Mouse (Mus musculus) lung, embryonic 16.5 days (tissue): ENCODE results near the gene Vrk1. TPM values are rescaled to one million over a fixed set of nuclear protein-coding genes. Genes with fewer than 3 reads are reported as not detected.

Source experiments
- ATAC-seq: fragments of 200-750 bp; cut with Nextera tagmentation; 2 replicates; pipeline ENCODE4 v1.8.0; 2017; ENCODE audit warnings: low read depth, mild to moderate bottlenecking, moderate library complexity
- H3K27ac ChIP-seq: fragments of 300-500 bp; sonication (generic); 2 replicates; pipeline ENCODE4 v1.5.1; 2014; ENCODE audit warnings: mild to moderate bottlenecking, control low read depth, low read length
- H3K27me3 ChIP-seq: fragments of 300-500 bp; sonication (generic); 2 replicates; pipeline ENCODE4 v1.6.1; 2014; ENCODE audit warnings: low read depth, low read length, mixed read lengths; ENCODE audit not compliant: control insufficient read depth, insufficient read depth
- H3K36me3 ChIP-seq: fragments of 300-500 bp; sonication (generic); 2 replicates; pipeline ENCODE4 v1.6.1; 2014; ENCODE audit warnings: low read length; ENCODE audit not compliant: control insufficient read depth, insufficient read depth
- H3K4me1 ChIP-seq: fragments of 300-500 bp; sonication (generic); replicated peaks from 2 replicates; pipeline ENCODE4 v1.6.1; 2014; ENCODE audit warnings: low read length, mixed read lengths; ENCODE audit not compliant: control insufficient read depth, insufficient read depth
- H3K4me2 ChIP-seq: fragments of 300-500 bp; sonication (generic); 2 replicates; pipeline ENCODE4 v1.6.1; 2014; ENCODE audit warnings: low read depth, low read length, control low read depth
- H3K4me3 ChIP-seq: fragments of 300-500 bp; sonication (generic); 2 replicates; pipeline ENCODE4 v1.5.1; 2014; ENCODE audit warnings: mild to moderate bottlenecking, low read length, control low read depth
- H3K9ac ChIP-seq: fragments of 300-500 bp; sonication (generic); 2 replicates; pipeline ENCODE4 v1.6.1; 2014; ENCODE audit warnings: low read length, control low read depth
- H3K9me3 ChIP-seq: fragments of 300-500 bp; sonication (generic); 2 replicates; pipeline ENCODE4 v1.6.1; 2016; ENCODE audit warnings: low read length; ENCODE audit not compliant: control insufficient read depth
- WGBS: fragments of 180-500 bp; shearing (Covaris S2); extraction: QIAGEN DNeasy Blood & Tissue Kit; methylation state at CpG from one replicate; pipeline ENCODE4 v1.1.7; 2014; 5-methylcytosine and 5-hydroxymethylcytosine counted together
- polyA plus RNA-seq: library from polyadenylated mRNA; unstranded; fragments of >200 nt; fragmentation: Nextera tagmentation; extraction: Ambion mirVana; gene quantifications from 2 replicates; pipeline ENCODE4 v1.2.1, GENCODE M21; 2015

Gene Vrk1
- polyA plus RNA-seq, 1 experiment from 2014 or later, result 71.6 TPM

- Histone ChIP-seq H3K9me3 (no peaks in the 10 kb centered on the region), H3K9ac (no peak overlapping the region), H3K36me3 (peaks cover 3% of the 10 kb centered on the region; the same call in 1 of the 2 replicates), H3K4me3 (no peak overlapping the region), H3K4me2 (no peak overlapping the region), H3K27me3 (no peaks in the 10 kb centered on the region), H3K4me1 (no peaks in the 10 kb centered on the region), H3K27ac (no peak overlapping the region)
- 81% methylated on average over 22 of the region's 22 CpGs for WGBS
- ATAC-seq, result no peak
These were observed 60.6 kb downstream of the Vrk1 start for GRCm38 (mm10) chr12:106070434-106071155.

GRCm38 (mm10) chr12:106071575-106072166 lies 61.6 kb downstream of the Vrk1 start:
- Histone ChIP-seq H3K4me2 (no peak overlapping the region), H3K4me3 (no peak overlapping the region), H3K4me1 (no peaks in the 10 kb centered on the region), H3K9me3 (no peaks in the 10 kb centered on the region), H3K27ac (no peak overlapping the region), H3K27me3 (no peaks in the 10 kb centered on the region), H3K9ac (no peak overlapping the region), H3K36me3 (no peaks in the 10 kb centered on the region; the same call in 1 of the 2 replicates)
- WGBS, result 54% methylated on average over 10 of the region's 10 CpGs
- no peak for ATAC-seq

GRCm38 (mm10) chr12:106074371-106075155 lies 64.5 kb downstream of the Vrk1 start:
- no peak overlapping the region for H3K4me2 ChIP-seq
- H3K4me1 ChIP-seq, result no peaks in the 10 kb centered on the region
- no peak overlapping the region for H3K27ac ChIP-seq
- WGBS, result 81% methylated on average over 12 of the region's 12 CpGs
- no peak overlapping the region for H3K9ac ChIP-seq
- H3K27me3 ChIP-seq, result no peaks in the 10 kb centered on the region
- ATAC-seq, result no peak
- no peaks in the 10 kb centered on the region for H3K9me3 ChIP-seq
- H3K36me3 ChIP-seq, result no peaks in the 10 kb centered on the region; the same call in 1 of the 2 replicates
- no peak overlapping the region for H3K4me3 ChIP-seq

GRCm38 (mm10) chr12:106076131-106076530 lies 66.1 kb downstream of the Vrk1 start:
- no peak overlapping the region for H3K4me2 ChIP-seq
- no peaks in the 10 kb centered on the region for H3K9me3 ChIP-seq
- no peak overlapping the region for H3K4me3 ChIP-seq
- H3K27ac ChIP-seq, result no peak overlapping the region
- 87% methylated on average over 15 of the region's 15 CpGs for WGBS
- no peaks in the 10 kb centered on the region for H3K4me1 ChIP-seq
- H3K27me3 ChIP-seq, result no peaks in the 10 kb centered on the region
- no peaks in the 10 kb centered on the region for H3K36me3 ChIP-seq
- ATAC-seq, result no peak
- no peak overlapping the region for H3K9ac ChIP-seq

- no peaks in the 10 kb centered on the region for H3K36me3 ChIP-seq
- H3K4me1 ChIP-seq, result no peaks in the 10 kb centered on the region
- H3K27me3 ChIP-seq, result no peaks in the 10 kb centered on the region
- no peak for ATAC-seq
- no peak overlapping the region for H3K9ac ChIP-seq
- no peak overlapping the region for H3K4me2 ChIP-seq
- no peak overlapping the region for H3K27ac ChIP-seq
- no peaks in the 10 kb centered on the region for H3K9me3 ChIP-seq
- no peak overlapping the region for H3K4me3 ChIP-seq
- 77% methylated on average over 5 of the region's 5 CpGs for WGBS
These were observed 70.5 kb downstream of the Vrk1 start for GRCm38 (mm10) chr12:106080511-106080910.

- no peaks in the 10 kb centered on the region for H3K9me3 ChIP-seq
- no peaks in the 10 kb centered on the region for H3K4me1 ChIP-seq
- H3K4me2 ChIP-seq, result no peak overlapping the region
- H3K36me3 ChIP-seq, result no peaks in the 10 kb centered on the region
- 64% methylated on average over 23 of the region's 23 CpGs for WGBS
- no peak overlapping the region for H3K27ac ChIP-seq
- ATAC-seq, result no peak
- no peak overlapping the region for H3K9ac ChIP-seq
- no peak overlapping the region for H3K4me3 ChIP-seq
- H3K27me3 ChIP-seq, result no peaks in the 10 kb centered on the region
These were observed 71.1 kb downstream of the Vrk1 start for GRCm38 (mm10) chr12:106080945-106081747.

- WGBS, result 74% methylated on average over 7 of the region's 7 CpGs
- H3K4me3 ChIP-seq, result no peak overlapping the region
- no peaks in the 10 kb centered on the region for H3K9me3 ChIP-seq
- H3K4me1 ChIP-seq, result no peaks in the 10 kb centered on the region
- no peak overlapping the region for H3K4me2 ChIP-seq
- H3K9ac ChIP-seq, result no peak overlapping the region
- H3K27me3 ChIP-seq, result no peaks in the 10 kb centered on the region
- no peak overlapping the region for H3K27ac ChIP-seq
- no peak for ATAC-seq
- H3K36me3 ChIP-seq, result no peaks in the 10 kb centered on the region
These were observed 71.7 kb downstream of the Vrk1 start for GRCm38 (mm10) chr12:106081748-106082140.

- 0 out of 2 replicates have a peak, but pooled peaks have one; percentile 28 for ATAC-seq
These were observed 72.3 kb downstream of the Vrk1 start for GRCm38 (mm10) chr12:106082191-106082957.

More at GRCm38 (mm10) chr12:106082191-106082957, 72.3 kb downstream of the Vrk1 start:
- H3K4me3 ChIP-seq, result no peak overlapping the region
- no peaks in the 10 kb centered on the region for H3K4me1 ChIP-seq
- H3K9me3 ChIP-seq, result no peaks in the 10 kb centered on the region
- WGBS, result 45% methylated on average over 16 of the region's 16 CpGs
- H3K4me2 ChIP-seq, result no peak overlapping the region
- no peaks in the 10 kb centered on the region for H3K27me3 ChIP-seq
- no peaks in the 10 kb centered on the region for H3K36me3 ChIP-seq
- no peak overlapping the region for H3K9ac ChIP-seq
- no peak overlapping the region for H3K27ac ChIP-seq
